Mouse (Mus musculus): ENCODE measurements at regions not wholly inside any gene's neighbourhood (a gene's known extent, or its start where the extent isn't known, plus 50 kb on each side); places are given as distances from the start of the nearest gene placed in this dataset.

- peak overlapping the region; percentile 0 for H3K9ac ChIP-seq (replicated peaks)
- peak overlapping the region; percentile 6 for H3K4me2 ChIP-seq (ENCODE audit: low read depth)
- ATAC-seq (ENCODE audit: insufficient read depth) (no peak), DNase-seq (ENCODE audit: low read depth in 3 of 3, low spot score in 3 of 3) (no peak)
- no peaks in the 10 kb centered on the region for H3K27me3 ChIP-seq (ENCODE audit: control insufficient read depth, insufficient read depth, low read length)
- no peaks in the 10 kb centered on the region for H3K36me3 ChIP-seq (replicated peaks; ENCODE audit: control insufficient read depth, insufficient read depth, low read depth)
- no peak overlapping the region for H3K4me3 ChIP-seq (ENCODE audit: insufficient read depth in 1 of 2, low read depth in 2 of 2, low read length in 2 of 2)
- TF ChIP-seq CTCF (IDR thresholded peaks at IDR 0.05; ENCODE audit: low read depth) (no peak), EP300 (IDR thresholded peaks at IDR 0.05; ENCODE audit: low read depth) (no peak)
- H3K9me3 ChIP-seq (ENCODE audit: control insufficient read depth, low read length) = no peaks in the 10 kb centered on the region
- H3K4me1 ChIP-seq (replicated peaks; ENCODE audit: control insufficient read depth in 2 of 2, insufficient read depth in 2 of 2, low read length in 1 of 2) = peaks cover 39 to 57% of the 10 kb centered on the region in 2 experiments
- 60% methylated on average over 10 of the region's 10 CpGs for WGBS (ENCODE audit: insufficient replicate concordance)
- H3K27ac ChIP-seq = peak overlapping the region; percentile 88
These were observed 93.7 kb upstream of the Gpr12 start for GRCm38 (mm10) chr5:146678775-146679170.

GRCm38 (mm10) chr5:146678049-146678774, 93.2 kb upstream of the Gpr12 start:
- TF ChIP-seq EP300 (IDR thresholded peaks at IDR 0.05; ENCODE audit: low read depth) (no peak), CTCF (IDR thresholded peaks at IDR 0.05; ENCODE audit: low read depth) (no peak)
- Histone ChIP-seq H3K27ac (peak overlapping the region; percentile 88), H3K4me3 (ENCODE audit: insufficient read depth in 1 of 2, low read depth in 2 of 2, low read length in 2 of 2) (no peak overlapping the region), H3K9me3 (ENCODE audit: control insufficient read depth, low read length) (no peaks in the 10 kb centered on the region), H3K4me2 (ENCODE audit: low read depth) (peak overlapping the region; percentile 6), H3K27me3 (ENCODE audit: control insufficient read depth, insufficient read depth, low read length) (no peaks in the 10 kb centered on the region), H3K9ac (replicated peaks) (peak overlapping the region; percentile 0), H3K4me1 (replicated peaks; ENCODE audit: control insufficient read depth in 2 of 2, insufficient read depth in 2 of 2, low read length in 1 of 2) (peaks cover 39 to 52% of the 10 kb centered on the region in 2 experiments), H3K36me3 (replicated peaks; ENCODE audit: control insufficient read depth, insufficient read depth, low read depth) (no peaks in the 10 kb centered on the region)
- WGBS (ENCODE audit: insufficient replicate concordance) = 51% methylated on average over 13 of the region's 13 CpGs
- ATAC-seq (ENCODE audit: insufficient read depth) (no peak), DNase-seq (ENCODE audit: low read depth in 3 of 3, low spot score in 3 of 3) (no peak)

GRCm38 (mm10) chr5:146677151-146677515, 92.1 kb upstream of the Gpr12 start:
- DNase-seq (ENCODE audit: low read depth in 3 of 3, low spot score in 3 of 3) = no peak

GRCm38 (mm10) chr5:146676470-146677150, 91.6 kb upstream of the Gpr12 start:
- WGBS (ENCODE audit: insufficient replicate concordance) = 64% methylated on average over 12 of the region's 12 CpGs
- TF ChIP-seq EP300 (IDR thresholded peaks at IDR 0.05; ENCODE audit: low read depth) = no peak
- no peak for TF ChIP-seq CTCF (IDR thresholded peaks at IDR 0.05; ENCODE audit: low read depth)
- H3K4me2 ChIP-seq (ENCODE audit: low read depth) = no peak overlapping the region

More at GRCm38 (mm10) chr5:146677151-146677515, 92.1 kb upstream of the Gpr12 start:
- ATAC-seq (ENCODE audit: insufficient read depth) = no peak
- H3K9me3 ChIP-seq (ENCODE audit: control insufficient read depth, low read length) = no peaks in the 10 kb centered on the region
- H3K27me3 ChIP-seq (ENCODE audit: control insufficient read depth, insufficient read depth, low read length) = no peaks in the 10 kb centered on the region
- 83% methylated on average over 8 of the region's 8 CpGs for whole genome bisulfite sequencing (ENCODE audit: insufficient replicate concordance)
- H3K9ac ChIP-seq (replicated peaks) = no peak overlapping the region
- H3K4me2 ChIP-seq (ENCODE audit: low read depth) = no peak overlapping the region
- H3K4me1 ChIP-seq (replicated peaks; ENCODE audit: control insufficient read depth in 2 of 2, insufficient read depth in 2 of 2, low read length in 1 of 2) = peaks cover 39 to 47% of the 10 kb centered on the region in 2 experiments
- H3K4me3 ChIP-seq (ENCODE audit: insufficient read depth in 1 of 2, low read depth in 2 of 2, low read length in 2 of 2) = no peak overlapping the region
- peak overlapping the region; percentile 33; the same call in 1 of the 2 replicates for H3K27ac ChIP-seq
- H3K36me3 ChIP-seq (replicated peaks; ENCODE audit: control insufficient read depth, insufficient read depth, low read depth) = no peaks in the 10 kb centered on the region
- TF ChIP-seq CTCF (IDR thresholded peaks at IDR 0.05; ENCODE audit: low read depth) (no peak), EP300 (IDR thresholded peaks at IDR 0.05; ENCODE audit: low read depth) (no peak)

GRCm38 (mm10) chr5:146675887-146676277, 90.8 kb upstream of the Gpr12 start:
- DNase-seq (ENCODE audit: low read depth in 3 of 3, low spot score in 3 of 3) = no peak
- Histone ChIP-seq H3K27ac (peak overlapping the region; percentile 58), H3K4me3 (ENCODE audit: insufficient read depth in 1 of 2, low read depth in 2 of 2, low read length in 2 of 2) (no peak overlapping the region), H3K36me3 (replicated peaks; ENCODE audit: control insufficient read depth, insufficient read depth, low read depth) (no peaks in the 10 kb centered on the region), H3K4me1 (replicated peaks; ENCODE audit: control insufficient read depth in 2 of 2, insufficient read depth in 2 of 2, low read length in 1 of 2) (peaks cover 35 to 39% of the 10 kb centered on the region in 2 experiments), H3K27me3 (ENCODE audit: control insufficient read depth, insufficient read depth, low read length) (no peaks in the 10 kb centered on the region), H3K4me2 (ENCODE audit: low read depth) (no peak overlapping the region), H3K9me3 (ENCODE audit: control insufficient read depth, low read length) (no peaks in the 10 kb centered on the region), H3K9ac (replicated peaks) (no peak overlapping the region)
- TF ChIP-seq CTCF (IDR thresholded peaks at IDR 0.05; ENCODE audit: low read depth) (no peak), EP300 (IDR thresholded peaks at IDR 0.05; ENCODE audit: low read depth) (no peak)
- ATAC-seq (ENCODE audit: insufficient read depth) = no peak
- 88% methylated on average over 4 of the region's 4 CpGs for WGBS (ENCODE audit: insufficient replicate concordance)

More at GRCm38 (mm10) chr5:146676470-146677150, 91.6 kb upstream of the Gpr12 start:
- Histone ChIP-seq H3K4me1 (replicated peaks; ENCODE audit: control insufficient read depth in 2 of 2, insufficient read depth in 2 of 2, low read length in 1 of 2) (peaks cover 35 to 42% of the 10 kb centered on the region in 2 experiments), H3K9ac (replicated peaks) (no peak overlapping the region), H3K9me3 (ENCODE audit: control insufficient read depth, low read length) (no peaks in the 10 kb centered on the region), H3K27me3 (ENCODE audit: control insufficient read depth, insufficient read depth, low read length) (no peaks in the 10 kb centered on the region), H3K27ac (peak overlapping the region; percentile 33; the same call in 1 of the 2 replicates), H3K4me3 (ENCODE audit: insufficient read depth in 1 of 2, low read depth in 2 of 2, low read length in 2 of 2) (no peak overlapping the region), H3K36me3 (replicated peaks; ENCODE audit: control insufficient read depth, insufficient read depth, low read depth) (no peaks in the 10 kb centered on the region)
- ATAC-seq (ENCODE audit: insufficient read depth) (no peak), DNase-seq (ENCODE audit: low read depth in 3 of 3, low spot score in 3 of 3) (peak in 1 of 3 experiments; percentile 44)
